Mouse (Mus musculus): ENCODE results near the gene Rab20. TPM values are rescaled to one million over a fixed set of nuclear protein-coding genes. Genes with fewer than 3 reads are reported as not detected.

Rab20 gene
- polyA plus RNA-seq, 1 experiment from 2014 or later, result 0.99 TPM

- WGBS, result 48% methylated on average over 12 of the region's 12 CpGs
Observed at GRCm38 (mm10) chr8:11437862-11438261, 40.6 kb downstream of the Rab20 start.

GRCm38 (mm10) chr8:11430688-11431087 lies 47.8 kb downstream of the Rab20 start:
- Histone ChIP-seq H3K4me3 (no peak overlapping the region), H3K27ac (no peak overlapping the region), H3K4me1 (no peaks in the 10 kb centered on the region), H3K36me3 (peaks cover 88% of the 10 kb centered on the region), H3K9me3 (replicated peaks) (no peaks in the 10 kb centered on the region), H3K27me3 (ENCODE audit: low read depth, poor library complexity, severe bottlenecking) (no peaks in the 10 kb centered on the region)
- 55% methylated on average over 5 of the region's 5 CpGs for WGBS
- DNase-seq (ENCODE audit: low spot score), result no peak

More at GRCm38 (mm10) chr8:11437862-11438261, 40.6 kb downstream of the Rab20 start:
- Histone ChIP-seq H3K9me3 (replicated peaks) (no peaks in the 10 kb centered on the region), H3K4me3 (no peak overlapping the region), H3K4me1 (no peaks in the 10 kb centered on the region), H3K27ac (no peak overlapping the region), H3K27me3 (ENCODE audit: low read depth, poor library complexity, severe bottlenecking) (no peaks in the 10 kb centered on the region), H3K36me3 (peaks cover 97% of the 10 kb centered on the region)
- DNase-seq (ENCODE audit: low spot score), result no peak

GRCm38 (mm10) chr8:11423091-11423490 lies 55.4 kb downstream of the Rab20 start:
- Histone ChIP-seq H3K36me3 (peaks cover 68% of the 10 kb centered on the region), H3K27ac (no peak overlapping the region), H3K4me3 (no peak overlapping the region), H3K27me3 (ENCODE audit: low read depth, poor library complexity, severe bottlenecking) (no peaks in the 10 kb centered on the region), H3K9me3 (replicated peaks) (no peaks in the 10 kb centered on the region), H3K4me1 (0 out of 2 replicates have a peak, but pooled peaks cover 3% of the 10 kb centered on the region)
- DNase-seq (ENCODE audit: low spot score), result no peak
- 73% methylated on average over 7 of the region's 7 CpGs for WGBS

- no peak overlapping the region for H3K27ac ChIP-seq
- peaks cover 56% of the 10 kb centered on the region for H3K36me3 ChIP-seq
Observed at GRCm38 (mm10) chr8:11421968-11422367, 56.5 kb downstream of the Rab20 start.

GRCm38 (mm10) chr8:11421105-11421504 lies 57.4 kb downstream of the Rab20 start:
- peak; percentile 76 for DNase-seq (ENCODE audit: low spot score)
- Histone ChIP-seq H3K36me3 (peaks cover 54% of the 10 kb centered on the region), H3K4me1 (0 out of 2 replicates have a peak, but pooled peaks cover 3% of the 10 kb centered on the region), H3K27ac (no peak overlapping the region), H3K4me3 (no peak overlapping the region), H3K9me3 (replicated peaks) (no peaks in the 10 kb centered on the region), H3K27me3 (ENCODE audit: low read depth, poor library complexity, severe bottlenecking) (no peaks in the 10 kb centered on the region)
- 52% methylated on average over 14 of the region's 14 CpGs for WGBS

More at GRCm38 (mm10) chr8:11421968-11422367, 56.5 kb downstream of the Rab20 start:
- no peaks in the 10 kb centered on the region for H3K9me3 ChIP-seq (replicated peaks)
- no peak overlapping the region for H3K4me3 ChIP-seq
- no peak for DNase-seq (ENCODE audit: low spot score)
- no peaks in the 10 kb centered on the region for H3K27me3 ChIP-seq (ENCODE audit: low read depth, poor library complexity, severe bottlenecking)
- WGBS, result 89% methylated on average over 6 of the region's 6 CpGs
- 0 out of 2 replicates have a peak, but pooled peaks cover 3% of the 10 kb centered on the region for H3K4me1 ChIP-seq

GRCm38 (mm10) chr8:11419645-11420044 lies 58.9 kb downstream of the Rab20 start:
- Histone ChIP-seq H3K4me1 (0 out of 2 replicates have a peak, but pooled peaks cover 3% of the 10 kb centered on the region), H3K9me3 (replicated peaks) (no peaks in the 10 kb centered on the region), H3K27ac (no peak overlapping the region), H3K36me3 (peaks cover 53% of the 10 kb centered on the region), H3K4me3 (no peak overlapping the region), H3K27me3 (ENCODE audit: low read depth, poor library complexity, severe bottlenecking) (no peaks in the 10 kb centered on the region)
- peak; percentile 70 for DNase-seq (ENCODE audit: low spot score)
- WGBS, result 18% methylated on average over 2 of the region's 2 CpGs

- DNase-seq (ENCODE audit: low spot score), result no peak
Observed at GRCm38 (mm10) chr8:11419232-11419631, 59.3 kb downstream of the Rab20 start.

GRCm38 (mm10) chr8:11417762-11418161 lies 60.7 kb downstream of the Rab20 start:
- DNase-seq (ENCODE audit: low spot score), result no peak
- no peaks in the 10 kb centered on the region for H3K9me3 ChIP-seq (replicated peaks)
- WGBS, result 87% methylated on average over 13 of the region's 13 CpGs
- H3K27ac ChIP-seq, result no peak overlapping the region
- H3K4me1 ChIP-seq, result 0 out of 2 replicates have a peak, but pooled peaks cover 7% of the 10 kb centered on the region
- peaks cover 57% of the 10 kb centered on the region for H3K36me3 ChIP-seq
- H3K4me3 ChIP-seq, result no peak overlapping the region
- no peaks in the 10 kb centered on the region for H3K27me3 ChIP-seq (ENCODE audit: low read depth, poor library complexity, severe bottlenecking)

More at GRCm38 (mm10) chr8:11419232-11419631, 59.3 kb downstream of the Rab20 start:
- Histone ChIP-seq H3K27ac (no peak overlapping the region), H3K9me3 (replicated peaks) (no peaks in the 10 kb centered on the region), H3K4me3 (no peak overlapping the region), H3K36me3 (peaks cover 55% of the 10 kb centered on the region), H3K27me3 (ENCODE audit: low read depth, poor library complexity, severe bottlenecking) (no peaks in the 10 kb centered on the region), H3K4me1 (0 out of 2 replicates have a peak, but pooled peaks cover 4% of the 10 kb centered on the region)
- WGBS, result 43% methylated on average over 6 of the region's 6 CpGs

GRCm38 (mm10) chr8:11415089-11415488 lies 63.4 kb downstream of the Rab20 start:
- no peak for DNase-seq (ENCODE audit: low spot score)
- Histone ChIP-seq H3K27me3 (ENCODE audit: low read depth, poor library complexity, severe bottlenecking) (no peaks in the 10 kb centered on the region), H3K27ac (no peak overlapping the region), H3K4me3 (no peak overlapping the region), H3K4me1 (peaks cover 18% of the 10 kb centered on the region), H3K9me3 (replicated peaks) (no peaks in the 10 kb centered on the region), H3K36me3 (peaks cover 50% of the 10 kb centered on the region)
- WGBS, result 87% methylated on average over 10 of the region's 10 CpGs

- H3K27me3 ChIP-seq (ENCODE audit: low read depth, poor library complexity, severe bottlenecking), result no peaks in the 10 kb centered on the region
- DNase-seq (ENCODE audit: low spot score), result no peak
- H3K4me3 ChIP-seq, result no peak overlapping the region
- peaks cover 58% of the 10 kb centered on the region for H3K36me3 ChIP-seq
- WGBS, result 74% methylated on average over 8 of the region's 8 CpGs
- no peak overlapping the region for H3K27ac ChIP-seq
- H3K4me1 ChIP-seq, result peaks cover 17% of the 10 kb centered on the region
- no peaks in the 10 kb centered on the region for H3K9me3 ChIP-seq (replicated peaks)
Observed at GRCm38 (mm10) chr8:11414304-11414703, 64.2 kb downstream of the Rab20 start.

- Histone ChIP-seq H3K4me3 (no peak overlapping the region), H3K9me3 (replicated peaks) (no peaks in the 10 kb centered on the region), H3K36me3 (peaks cover 76% of the 10 kb centered on the region), H3K27me3 (ENCODE audit: low read depth, poor library complexity, severe bottlenecking) (no peaks in the 10 kb centered on the region), H3K27ac (peak overlapping the region; percentile 65), H3K4me1 (peaks cover 15% of the 10 kb centered on the region)
- 81% methylated on average over 5 of the region's 5 CpGs for WGBS
- DNase-seq (ENCODE audit: low spot score), result no peak
Observed at GRCm38 (mm10) chr8:11412450-11412849, 66.1 kb downstream of the Rab20 start.

GRCm38 (mm10) chr8:11411504-11412124 lies 66.9 kb downstream of the Rab20 start:
- H3K27ac ChIP-seq, result peak overlapping the region; percentile 65
- peaks cover 15% of the 10 kb centered on the region for H3K4me1 ChIP-seq
- H3K9me3 ChIP-seq (replicated peaks), result no peaks in the 10 kb centered on the region
- DNase-seq (ENCODE audit: low spot score), result peak; percentile 36
- H3K4me3 ChIP-seq, result no peak overlapping the region
- peaks cover 83% of the 10 kb centered on the region for H3K36me3 ChIP-seq
- H3K27me3 ChIP-seq (ENCODE audit: low read depth, poor library complexity, severe bottlenecking), result no peaks in the 10 kb centered on the region
- WGBS, result 69% methylated on average over 12 of the region's 12 CpGs

- peaks cover 89% of the 10 kb centered on the region for H3K36me3 ChIP-seq
- H3K27ac ChIP-seq, result peak overlapping the region; percentile 64
Observed at GRCm38 (mm10) chr8:11405722-11406481, 72.6 kb downstream of the Rab20 start.

More at GRCm38 (mm10) chr8:11405722-11406481, 72.6 kb downstream of the Rab20 start:
- H3K9me3 ChIP-seq (replicated peaks), result no peaks in the 10 kb centered on the region
- no peak overlapping the region for H3K4me3 ChIP-seq
- peak; percentile 37 for DNase-seq (ENCODE audit: low spot score)
- no peaks in the 10 kb centered on the region for H3K27me3 ChIP-seq (ENCODE audit: low read depth, poor library complexity, severe bottlenecking)
- peaks cover 20% of the 10 kb centered on the region for H3K4me1 ChIP-seq
- 59% methylated on average over 13 of the region's 13 CpGs for WGBS
